Mouse (Mus musculus) heart, postnatal 10 days (tissue): ENCODE measurements around the gene Ptpa. TPM values are rescaled to one million over a fixed set of nuclear protein-coding genes. Genes with fewer than 3 reads are reported as not detected.
A peak's percentile ranks its signal among the peaks of the same experiment; 100 is the strongest.

Experiments used
- DNase-seq, 2 experiments: peaks; one replicate each; pipeline ENCODE4 v3.0.0; 2021
- intact Hi-C: fragments of 180-260 bp; cut with DNase I; formaldehyde crosslinking; loops from one replicate; pipeline ENCODE4 v1.15.1; 2025
- total RNA-seq, 2 experiments: library from RNA; stranded (reverse); gene quantifications; 2 replicates each; pipeline ENCODE4 v1.2.3; 2021

The Ptpa gene
- total RNA-seq: 100 to 1,000 TPM; 125 to 133 TPM

GRCm38 (mm10) chr2:30415936-30416648 lies at the start of gene Ptpa:
Gene Ptpa, plus strand, starts transcription at chr2:30416039.
- DNase-seq: peak; percentile 94 to 95
- intact Hi-C loops: no loop called here

- intact Hi-C loops: no loop called here
These were observed 49.6 kb upstream of the Ptpa start for GRCm38 (mm10) chr2:30366203-30366602.

GRCm38 (mm10) chr2:30371544-30371943 lies 44.3 kb upstream of the Ptpa start:
- intact Hi-C loops: no loop called here
- no peak for DNase-seq

More at GRCm38 (mm10) chr2:30366203-30366602, 49.6 kb upstream of the Ptpa start:
- DNase-seq: peak; percentile 38 to 41

DNA sequence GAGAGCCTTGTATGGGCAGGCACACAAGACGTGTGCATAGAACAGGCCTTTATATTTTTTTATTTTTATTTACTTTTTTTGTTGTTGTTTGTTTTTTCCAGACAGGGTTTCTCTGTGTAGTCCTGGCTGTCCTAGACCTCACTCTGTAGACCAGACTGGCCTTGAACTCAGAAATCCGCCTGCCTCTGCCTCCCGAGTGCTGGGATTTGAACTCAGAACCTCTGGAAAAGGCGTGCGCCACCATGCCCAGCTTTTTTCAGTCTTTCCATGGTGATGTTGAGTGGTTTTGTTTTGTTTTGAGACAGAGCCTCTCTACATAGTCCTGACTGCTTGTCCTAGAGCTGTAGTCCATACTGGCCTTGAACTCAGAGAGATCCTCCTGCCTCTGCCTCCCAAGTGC lies 43.1 kb upstream of the Ptpa start:
- intact Hi-C loops: no loop called here
- no peak for DNase-seq

DNA sequence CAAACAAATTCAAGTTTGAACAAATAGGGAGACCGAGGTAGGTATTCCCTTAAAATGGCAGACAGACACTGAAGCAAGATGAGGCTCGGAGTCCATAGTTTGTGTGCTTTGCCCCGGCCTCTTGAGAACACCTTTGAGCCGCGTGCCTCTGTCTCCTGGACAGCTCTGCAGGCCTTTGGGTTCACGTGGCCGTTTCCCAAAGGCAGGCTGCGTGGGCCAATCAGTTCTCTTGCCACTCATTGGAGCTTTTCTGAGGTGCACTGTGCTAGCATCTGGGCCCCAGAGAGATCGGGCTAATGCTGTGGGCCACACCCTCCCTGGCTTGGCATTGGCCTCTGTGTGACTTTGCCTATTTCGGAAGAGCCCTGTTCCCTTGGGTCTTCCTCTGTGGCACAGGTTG lies 39.9 kb upstream of the Ptpa start:
- DNase-seq: no peak
- intact Hi-C loops: no loop called here

DNA sequence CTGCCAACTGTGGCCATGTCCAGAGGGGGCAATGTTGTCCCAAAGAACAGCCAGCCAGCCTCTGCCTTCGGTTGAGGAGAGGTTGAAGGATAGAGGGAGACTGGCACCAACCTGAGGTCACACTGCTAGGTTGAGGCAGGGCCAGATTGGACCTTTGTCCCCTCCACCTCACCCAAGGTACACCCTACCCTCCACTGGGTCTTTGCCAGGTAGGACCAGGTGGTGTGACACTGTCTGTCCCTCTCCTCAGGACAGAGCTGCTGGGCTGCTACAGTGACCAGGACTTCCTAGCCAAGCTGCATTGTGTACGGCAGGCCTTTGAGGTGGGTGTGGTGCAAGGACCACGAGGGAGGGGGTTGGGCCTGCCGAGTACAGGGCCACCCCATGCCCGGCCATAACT lies 38.1 kb upstream of the Ptpa start:
- DNase-seq: no peak
- intact Hi-C loops: no loop called here

DNA sequence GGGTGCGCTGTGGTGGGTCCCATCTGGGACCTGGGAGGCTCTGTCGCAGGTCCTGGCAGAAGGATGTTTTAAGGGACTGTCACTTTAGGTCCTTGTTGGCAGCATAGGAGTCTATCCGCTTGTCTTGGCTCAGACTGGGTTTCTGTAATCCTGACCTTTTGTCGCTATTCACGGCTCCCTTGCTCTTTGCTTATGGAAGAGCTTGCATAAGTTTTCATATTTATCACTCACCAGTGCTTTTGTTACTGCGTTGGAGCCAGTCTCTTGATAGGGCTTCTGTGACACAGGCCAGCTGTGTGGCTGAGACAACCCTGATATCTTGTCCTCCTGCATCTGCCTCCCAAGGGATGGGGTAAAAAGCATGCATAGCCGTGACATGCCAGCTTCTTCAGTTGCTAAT lies 36.5 kb upstream of the Ptpa start:
- intact Hi-C loops: no loop called here
- no peak for DNase-seq

DNA sequence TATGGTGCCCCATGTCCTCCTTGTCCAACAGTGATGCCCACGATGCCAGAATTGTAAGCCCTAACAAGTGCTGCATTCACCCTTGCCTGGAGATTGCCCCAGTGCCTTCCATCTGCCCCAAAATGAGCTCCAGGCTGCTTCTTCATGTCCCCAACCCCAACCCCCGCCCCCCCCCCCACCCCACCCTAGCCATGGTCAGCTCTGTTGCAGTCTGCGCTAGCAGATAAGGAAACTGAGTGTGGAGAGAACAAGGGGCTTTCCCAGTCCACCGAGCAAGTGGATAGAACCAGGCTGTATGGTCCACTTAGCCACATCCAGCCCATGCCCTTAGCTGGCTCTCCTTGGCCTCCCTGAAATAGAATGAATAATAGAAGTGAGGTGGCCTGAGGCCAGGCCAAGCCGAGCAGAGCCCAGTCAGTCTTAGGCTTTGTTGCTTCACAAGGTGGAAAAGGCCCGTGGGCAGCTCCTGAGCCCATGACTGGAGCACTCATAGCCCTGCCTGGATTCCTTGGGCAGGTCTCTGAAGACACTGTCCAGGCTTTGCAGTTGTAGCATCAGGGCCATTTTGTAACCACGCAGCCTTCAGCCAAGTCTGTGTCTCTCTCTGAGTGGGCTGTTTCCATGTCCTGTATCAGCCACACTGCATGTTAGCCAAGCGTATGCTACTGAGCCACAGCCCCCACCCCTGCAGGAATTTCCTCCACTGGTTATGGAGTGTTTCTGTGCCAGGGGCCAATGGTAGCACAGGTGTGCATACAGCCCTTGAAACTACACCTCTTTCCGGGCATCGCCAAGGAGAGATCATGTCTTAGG lies 35.1 kb upstream of the Ptpa start:
- intact Hi-C loops: no loop called here
- DNase-seq: peak in 1 of 2 experiments; percentile 46

DNA sequence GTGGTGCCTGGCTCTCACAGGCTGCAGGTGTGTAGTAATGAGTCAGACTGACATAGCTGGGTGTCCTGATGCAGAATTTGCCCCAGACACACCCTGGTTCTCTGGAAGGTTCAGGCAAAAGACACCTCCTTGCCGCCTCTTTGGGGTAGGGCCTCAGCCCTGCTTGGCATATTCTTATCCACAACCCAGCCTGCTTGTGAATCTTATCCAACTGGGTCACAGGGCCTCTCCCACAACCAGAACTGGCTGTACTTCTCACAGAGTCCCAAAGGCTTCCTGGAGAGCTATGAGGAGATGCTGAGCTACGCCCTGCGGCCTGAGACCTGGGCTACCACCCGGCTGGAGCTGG lies 34.5 kb upstream of the Ptpa start:
- intact Hi-C loops: no loop called here
- peak in 1 of 2 experiments; percentile 51 for DNase-seq

GRCm38 (mm10) chr2:30384814-30385213 lies 31.0 kb upstream of the Ptpa start:
- DNase-seq: no peak
- intact Hi-C loops: no loop called here

GRCm38 (mm10) chr2:30385591-30385990 lies 30.2 kb upstream of the Ptpa start:
- no peak for DNase-seq
- intact Hi-C loops: no loop called here

GRCm38 (mm10) chr2:30386913-30387312 lies 28.9 kb upstream of the Ptpa start:
- no peak for DNase-seq
- intact Hi-C loops: no loop called here

DNA sequence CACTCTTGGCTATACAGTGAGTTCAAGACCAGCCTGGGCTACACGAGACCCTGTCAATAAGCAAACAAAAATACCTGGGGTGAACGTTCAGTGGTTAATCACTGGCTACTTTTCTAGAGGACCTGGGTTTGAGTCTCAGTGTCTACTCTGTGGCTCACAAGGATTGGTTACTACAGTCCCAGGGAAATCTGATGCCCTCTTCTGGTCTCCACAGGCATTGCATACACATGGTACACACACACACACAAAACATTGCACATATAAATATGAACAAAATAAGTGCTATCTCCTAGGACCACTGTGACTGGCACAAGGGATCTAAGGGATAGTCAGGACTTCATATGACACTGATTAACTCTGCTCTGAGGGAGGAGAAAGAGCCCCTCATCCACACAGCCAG lies 26.8 kb upstream of the Ptpa start:
- intact Hi-C loops: no loop called here
- DNase-seq: no peak

GRCm38 (mm10) chr2:30392114-30392576 lies 23.7 kb upstream of the Ptpa start, which contains the start of gene Dolpp1:
Gene Dolpp1, plus strand, starts transcription at chr2:30392254.
- intact Hi-C loops: no loop called here
- DNase-seq: peak; percentile 97 to 98

DNA sequence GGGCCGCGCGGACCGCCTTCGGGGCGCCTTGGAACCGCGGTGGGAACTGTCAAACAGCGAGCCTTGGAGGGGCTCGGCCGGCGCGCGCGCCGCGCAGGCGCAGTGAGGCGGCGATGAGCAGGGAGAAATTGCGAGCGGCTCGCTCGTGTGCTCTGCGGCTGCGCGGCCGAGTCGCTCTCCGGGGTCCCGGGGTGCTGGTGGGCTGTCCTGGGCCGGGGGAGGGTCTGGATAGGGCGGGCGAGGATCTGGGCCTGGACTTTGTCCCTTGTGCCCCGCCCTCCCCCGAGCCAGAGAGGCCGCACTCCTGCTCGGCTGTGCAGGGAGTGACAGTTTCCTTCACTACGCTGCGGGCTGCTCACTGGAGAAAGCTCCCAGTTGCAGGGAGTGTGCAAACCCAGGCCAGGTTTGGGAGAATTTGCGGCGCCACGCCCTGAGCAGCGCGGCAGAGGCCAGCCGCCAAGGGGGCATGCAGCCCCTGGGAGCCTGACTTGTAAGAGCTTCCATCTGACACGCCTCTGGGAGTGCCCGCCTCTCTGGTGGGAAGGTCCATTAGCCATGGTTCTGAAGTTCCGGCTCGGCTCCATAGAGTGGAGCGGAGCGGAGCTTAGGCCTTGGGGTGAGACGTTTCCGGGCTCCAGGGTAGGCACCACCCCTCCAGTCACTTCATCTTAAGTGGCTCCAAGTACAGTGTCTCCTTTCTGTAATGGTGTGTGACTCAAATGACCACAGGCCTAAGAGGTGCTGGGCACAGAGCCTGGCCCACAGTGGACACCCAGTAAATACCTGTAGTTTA lies 23.1 kb upstream of the Ptpa start:
- intact Hi-C loops: no loop called here
- peak; percentile 81 to 82 for DNase-seq

DNA sequence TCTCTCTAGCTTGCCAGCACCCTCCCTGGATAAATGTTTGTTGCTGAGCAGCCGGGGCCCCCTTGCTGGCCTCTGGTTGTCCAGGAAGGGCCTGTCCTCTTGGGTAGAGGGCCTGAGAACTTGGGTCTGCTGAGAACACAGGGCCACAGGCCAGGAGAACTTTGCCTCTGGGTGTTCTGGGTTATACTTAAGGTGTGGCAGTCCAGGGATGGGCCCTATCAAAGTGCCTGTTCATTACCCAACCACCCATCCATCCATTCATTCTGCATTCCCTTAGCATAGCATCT lies 22.5 kb upstream of the Ptpa start:
- no peak for DNase-seq
- intact Hi-C loops: no loop called here

GRCm38 (mm10) chr2:30395757-30396156 lies 20.1 kb upstream of the Ptpa start:
- no peak for DNase-seq
- intact Hi-C loops: no loop called here

DNA sequence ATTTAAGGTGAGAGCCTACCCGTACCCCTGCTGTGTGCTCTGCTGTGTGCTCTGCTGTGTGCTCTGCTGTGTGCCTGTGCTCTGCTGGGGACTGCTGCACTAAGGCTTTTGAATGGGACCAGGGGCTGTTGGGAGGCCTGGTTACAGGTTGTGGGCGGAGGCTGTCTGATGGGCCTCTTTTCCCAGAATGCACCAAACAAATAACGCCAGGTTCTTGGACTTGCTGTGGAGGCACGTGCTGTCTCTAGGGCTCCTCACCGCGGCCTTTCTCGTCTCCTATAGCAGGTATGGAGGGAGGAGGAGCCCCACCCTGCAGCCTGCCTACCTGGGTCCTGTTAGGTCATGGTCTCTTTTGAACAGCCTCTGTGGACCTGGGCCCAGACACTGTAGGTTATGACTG lies 19.6 kb upstream of the Ptpa start:
- intact Hi-C loops: no loop called here
- no peak for DNase-seq

- no peak for DNase-seq
- intact Hi-C loops: no loop called here
These were observed 17.8 kb upstream of the Ptpa start for GRCm38 (mm10) chr2:30397986-30398512.

GRCm38 (mm10) chr2:30399191-30400171 lies 16.4 kb upstream of the Ptpa start:
- intact Hi-C loops: no loop called here

More at GRCm38 (mm10) chr2:30399191-30400171, 16.4 kb upstream of the Ptpa start:
- DNase-seq: no peak
